Comparison of ENCODE assay signal across 8 mouse cellular contexts in genomic region chr11:121420379-121420778, GRCm38 (mm10). TPM values are rescaled to one million over a fixed set of nuclear protein-coding genes. Genes with fewer than 3 reads are reported as not detected.
DNase-seq lines count a peak whose midpoint lies in the region; ATAC-seq and TF ChIP-seq lines count a peak whose summit lies in the region.

No protein-coding gene starts in this region.

- peak overlapping the region; percentile 64; the same call in 1 of the 2 replicates for H3K27ac ChIP-seq in lung, embryonic 14.5 days (ENCODE audit: low read depth)
- H3K27ac ChIP-seq in embryonic fibroblast, embryonic 13.5 days (ENCODE audit: insufficient read depth, low read length) = no peak overlapping the region
- peak overlapping the region; percentile 80; the same call in 1 of the 2 replicates for H3K27ac ChIP-seq in limb, embryonic 10.5 days
- H3K27ac ChIP-seq in neural tube, embryonic 14.5 days (ENCODE audit: low read depth, low read length) = no peak overlapping the region

- ATAC-seq in lung, embryonic 14.5 days (ENCODE audit: insufficient read depth) = no peak
- ATAC-seq in neural tube, embryonic 14.5 days (ENCODE audit: low read depth) = no peak

- TF ChIP-seq CTCF in lung, embryonic 14.5 days (IDR thresholded peaks at IDR 0.05; ENCODE audit: low read depth) = no peak
- no peak for TF ChIP-seq CTCF in embryonic fibroblast, embryonic 13.5 days (IDR thresholded peaks at IDR 0.05; ENCODE audit: borderline replicate concordance, insufficient read depth, low read length)

- peak overlapping the region; percentile 71; the same call in 1 of the 2 replicates for H3K4me3 ChIP-seq in lung, embryonic 14.5 days (ENCODE audit: low read depth, low read length)
- peak overlapping the region; percentile 42; the same call in 1 of the 2 replicates for H3K4me3 ChIP-seq in embryonic fibroblast, embryonic 13.5 days (ENCODE audit: insufficient read depth, low read length)
- H3K4me3 ChIP-seq in limb, embryonic 10.5 days = peak overlapping the region; percentile 82
- H3K4me3 ChIP-seq in neural tube, embryonic 14.5 days (ENCODE audit: low read depth, low read length) = no peak overlapping the region

- H3K9ac ChIP-seq in lung, embryonic 14.5 days = peak overlapping the region; percentile 47; the same call in 1 of the 2 replicates
- H3K9ac ChIP-seq in neural tube, embryonic 14.5 days (replicated peaks; ENCODE audit: low read depth, low read length) = no peak overlapping the region

- H3K9me3 ChIP-seq in lung, embryonic 14.5 days (ENCODE audit: low read depth, low read length) = no peaks in the 10 kb centered on the region
- no peaks in the 10 kb centered on the region for H3K9me3 ChIP-seq in limb, embryonic 10.5 days (replicated peaks)
- no peaks in the 10 kb centered on the region for H3K9me3 ChIP-seq in neural tube, embryonic 14.5 days (ENCODE audit: control insufficient read depth, low read length)

- WGBS in lung, embryonic 14.5 days = 51% methylated on average over 5 of the region's 5 CpGs
- 50% methylated on average over 5 of the region's 5 CpGs for WGBS in limb, embryonic 10.5 days
- 54% methylated on average over 5 of the region's 5 CpGs for WGBS in neural tube, embryonic 14.5 days

- no peaks in the 10 kb centered on the region for H3K36me3 ChIP-seq in lung, embryonic 14.5 days (ENCODE audit: insufficient read depth)
- no peaks in the 10 kb centered on the region for H3K36me3 ChIP-seq in limb, embryonic 10.5 days
- H3K36me3 ChIP-seq in neural tube, embryonic 14.5 days (ENCODE audit: control insufficient read depth, insufficient read depth, low read length) = no peaks in the 10 kb centered on the region

- H3K4me1 ChIP-seq in lung, embryonic 14.5 days (ENCODE audit: insufficient read depth) = 0 out of 2 replicates have a peak, but pooled peaks cover 8% of the 10 kb centered on the region
- H3K4me1 ChIP-seq in embryonic fibroblast, embryonic 13.5 days (ENCODE audit: control insufficient read depth, insufficient read depth, low read length) = peaks cover 6% of the 10 kb centered on the region; the same call in 1 of the 2 replicates
- H3K4me1 ChIP-seq in limb, embryonic 10.5 days = peaks cover 13% of the 10 kb centered on the region
- H3K4me1 ChIP-seq in neural tube, embryonic 14.5 days (ENCODE audit: control insufficient read depth, insufficient read depth, low read length) = no peaks in the 10 kb centered on the region

- no peak for DNase-seq in lung, embryonic 14.5 days
- no peak for DNase-seq in lung, postnatal 36 days
- no peak for DNase-seq in limb, embryonic 10.5 days (ENCODE audit: low spot score)
- no peak for DNase-seq in cerebellum, postnatal 25 days
- DNase-seq in cerebellum, postnatal 10 days = no peak
- no peak for DNase-seq in cerebellum, adult 9-11 months

- peak overlapping the region; percentile 76 for H3K4me2 ChIP-seq in lung, embryonic 14.5 days
- peak overlapping the region; percentile 61; the same call in 1 of the 2 replicates for H3K4me2 ChIP-seq in neural tube, embryonic 14.5 days (ENCODE audit: low read depth, low read length)

- no peak for TF ChIP-seq POLR2A in embryonic fibroblast, embryonic 13.5 days (IDR thresholded peaks at IDR 0.05; ENCODE audit: low read depth, low read length)

- no peaks in the 10 kb centered on the region for H3K27me3 ChIP-seq in lung, embryonic 14.5 days (ENCODE audit: insufficient read depth, low read length)
- no peaks in the 10 kb centered on the region for H3K27me3 ChIP-seq in limb, embryonic 10.5 days (ENCODE audit: low read depth, poor library complexity, severe bottlenecking)
- H3K27me3 ChIP-seq in neural tube, embryonic 14.5 days (ENCODE audit: control insufficient read depth, insufficient read depth, low read length) = no peaks in the 10 kb centered on the region

RNA-seq across cellular contexts. Expression of gene Fn3krp, which starts 0.8 kb away (rescaled TPM):
- 5.6 TPM in 2 replicates for polyA plus RNA-seq in lung, embryonic 14.5 days (2014; fragmentation: Nextera tagmentation; extraction: Ambion mirVana)
- polyA plus RNA-seq in embryonic fibroblast, embryonic 13.5 days (2011; ENCODE audit: insufficient read length, low read depth, missing spikeins) = 6.9 and 9.0 TPM in 2 replicates
- 5.0 and 5.9 TPM in 2 replicates for polyA plus RNA-seq in limb, embryonic 10.5 days (2016; fragmentation: Nextera tagmentation; extraction: Ambion mirVana)
- polyA plus RNA-seq in neural tube, embryonic 14.5 days (2014; fragmentation: Nextera tagmentation; extraction: Ambion mirVana) = 8.6 and 9.2 TPM in 2 replicates

RNA-seq across cellular contexts. Expression of gene Fn3k, which starts 14.3 kb away (rescaled TPM):
- 0.23 and 0.33 TPM in 2 replicates for polyA plus RNA-seq in lung, embryonic 14.5 days (2014; fragmentation: Nextera tagmentation; extraction: Ambion mirVana)
- not detected in 2 replicates for polyA plus RNA-seq in embryonic fibroblast, embryonic 13.5 days (2011; ENCODE audit: insufficient read length, low read depth, missing spikeins)
- polyA plus RNA-seq in limb, embryonic 10.5 days (2016; fragmentation: Nextera tagmentation; extraction: Ambion mirVana) = 0.04 and 0.23 TPM in 2 replicates
- 6.4 and 8.1 TPM in 2 replicates for polyA plus RNA-seq in neural tube, embryonic 14.5 days (2014; fragmentation: Nextera tagmentation; extraction: Ambion mirVana)

RNA-seq across cellular contexts. Expression of gene Tbcd, which starts 31.4 kb away (rescaled TPM):
- polyA plus RNA-seq in lung, embryonic 14.5 days (2014; fragmentation: Nextera tagmentation; extraction: Ambion mirVana) = 36.8 and 41.3 TPM in 2 replicates
- 41.0 and 43.2 TPM in 2 replicates for polyA plus RNA-seq in embryonic fibroblast, embryonic 13.5 days (2011; ENCODE audit: insufficient read length, low read depth, missing spikeins)
- 47.8 and 54.9 TPM in 2 replicates for polyA plus RNA-seq in limb, embryonic 10.5 days (2016; fragmentation: Nextera tagmentation; extraction: Ambion mirVana)
- 39.2 and 58.4 TPM in 2 replicates for polyA plus RNA-seq in neural tube, embryonic 14.5 days (2014; fragmentation: Nextera tagmentation; extraction: Ambion mirVana)

RNA-seq across cellular contexts. Expression of gene Rab40b, which starts 32.3 kb away (rescaled TPM):
- 3.0 and 4.7 TPM in 2 replicates for polyA plus RNA-seq in lung, embryonic 14.5 days (2014; fragmentation: Nextera tagmentation; extraction: Ambion mirVana)
- 1.7 and 2.6 TPM in 2 replicates for polyA plus RNA-seq in embryonic fibroblast, embryonic 13.5 days (2011; ENCODE audit: insufficient read length, low read depth, missing spikeins)
- polyA plus RNA-seq in limb, embryonic 10.5 days (2016; fragmentation: Nextera tagmentation; extraction: Ambion mirVana) = 0.54 and 1.2 TPM in 2 replicates
- 13.4 and 16.7 TPM in 2 replicates for polyA plus RNA-seq in neural tube, embryonic 14.5 days (2014; fragmentation: Nextera tagmentation; extraction: Ambion mirVana)

Comparison
In these comparisons a context has a peak if more than half of its experiments do, and no peak if none do; other contexts are left out.
1. H3K27ac ChIP-seq: peak in lung, embryonic 14.5 days (single experiment) and limb, embryonic 10.5 days (single experiment); none in embryonic fibroblast, embryonic 13.5 days (single experiment) and neural tube, embryonic 14.5 days (single experiment).